Mouse (Mus musculus) cerebellum, adult 18-20 months (tissue): ENCODE results near the gene Grem2.

Experiments used
- DNase-seq, 2 experiments: peaks; one replicate each; pipeline ENCODE4 v3.0.0; 2021

Grem2 gene

GRCm38 (mm10) chr1:174921298-174921955 is at the start of gene Grem2:
Gene Grem2, minus strand, starts transcription at chr1:174921819.
- no peak for DNase-seq

DNA sequence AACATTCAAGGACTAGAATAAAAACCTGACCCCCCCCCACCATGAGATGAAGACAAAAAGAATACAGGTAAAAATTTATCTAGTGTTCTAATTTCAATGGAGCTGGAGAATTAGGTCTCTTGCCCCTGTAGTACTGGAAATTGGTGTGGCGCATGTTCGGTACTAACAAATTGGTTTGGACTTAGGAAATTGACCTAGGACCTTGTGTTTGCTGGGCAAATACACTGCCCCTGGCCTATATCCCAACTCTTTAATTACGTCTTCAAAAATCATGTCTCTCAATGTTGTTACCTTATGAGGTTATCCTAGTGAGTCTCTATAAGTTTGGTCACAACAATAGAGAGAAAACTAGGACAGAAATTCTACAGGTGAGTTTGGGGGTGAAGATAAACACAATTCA is 38.2 kb upstream of the Grem2 start:
- DNase-seq: no peak

- no peak for DNase-seq
Measured at GRCm38 (mm10) chr1:174931003-174931619, 9.5 kb upstream of the Grem2 start.

GRCm38 (mm10) chr1:174929459-174930181 is 8.0 kb upstream of the Grem2 start:
- DNase-seq: no peak

DNA sequence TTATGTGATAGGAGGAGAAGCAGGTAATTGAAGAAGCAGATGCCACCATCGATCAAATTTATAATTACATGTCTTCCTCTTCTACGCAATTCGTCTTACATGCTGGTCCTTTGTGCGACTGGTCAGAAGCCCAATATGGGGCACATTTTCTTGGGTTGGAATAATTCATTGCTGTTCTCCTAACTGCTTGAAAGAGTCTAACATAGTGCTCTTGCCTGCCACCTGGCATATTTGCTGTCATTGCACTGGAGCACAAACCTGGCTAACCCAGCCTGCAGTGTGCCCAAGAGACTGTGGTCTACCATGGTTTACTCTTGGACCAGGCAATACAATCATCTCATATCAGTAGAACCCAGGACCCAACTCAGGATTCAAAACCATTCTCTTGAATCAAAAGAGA is 2.7 kb downstream of the Grem2 start:
- no peak for DNase-seq

DNA sequence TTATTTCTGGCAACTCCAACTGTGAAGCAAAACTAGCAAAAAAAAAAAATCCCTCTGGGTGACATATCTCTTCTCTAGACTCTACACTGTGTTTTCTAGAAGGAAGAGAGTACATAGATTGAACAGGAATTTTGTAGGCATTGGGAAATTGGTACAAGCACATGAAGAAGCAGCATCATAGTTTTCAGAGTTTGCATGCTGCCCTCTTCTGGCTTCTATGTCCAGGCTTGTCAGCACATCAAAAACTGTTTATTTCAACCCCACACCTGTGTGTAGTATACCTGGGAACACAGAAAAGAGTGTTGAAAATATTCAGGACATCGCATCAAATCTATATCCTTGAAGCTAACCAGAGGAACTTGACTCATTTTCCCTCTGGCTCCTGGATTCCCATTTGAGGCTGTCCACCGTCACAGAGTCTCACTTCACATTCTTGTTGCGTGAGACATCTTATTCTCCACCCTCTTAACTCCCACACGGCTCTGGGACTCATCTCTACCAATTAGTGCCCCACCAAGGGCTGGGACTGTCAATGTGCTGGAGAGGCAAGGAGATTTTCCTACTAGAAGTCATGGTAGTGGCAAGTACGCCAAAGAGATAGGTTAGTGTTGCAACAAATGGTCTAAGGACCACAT is 3.3 kb downstream of the Grem2 start:
- DNase-seq: no peak

- no peak for DNase-seq
Measured at GRCm38 (mm10) chr1:174909834-174910233, 11.8 kb downstream of the Grem2 start.

DNA sequence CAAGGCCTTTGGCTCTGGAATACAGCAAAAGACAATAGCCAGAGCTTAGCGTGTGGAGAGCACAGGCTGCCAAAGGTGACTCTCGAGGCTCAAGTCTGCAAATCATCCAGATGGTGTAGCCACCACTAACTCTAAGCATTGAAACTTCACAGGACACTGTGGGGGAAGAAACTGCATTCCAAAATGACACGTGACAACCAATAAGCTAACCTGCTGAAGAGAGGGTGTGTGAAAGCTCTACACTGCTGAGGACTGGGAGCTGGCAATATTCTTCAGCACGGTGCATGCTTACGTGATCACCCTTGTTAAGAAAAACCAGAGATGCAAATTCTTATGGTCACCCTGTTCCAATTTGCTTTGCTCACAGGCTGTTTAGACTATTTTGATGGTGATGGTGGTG is 13.4 kb downstream of the Grem2 start:
- DNase-seq: no peak

DNA sequence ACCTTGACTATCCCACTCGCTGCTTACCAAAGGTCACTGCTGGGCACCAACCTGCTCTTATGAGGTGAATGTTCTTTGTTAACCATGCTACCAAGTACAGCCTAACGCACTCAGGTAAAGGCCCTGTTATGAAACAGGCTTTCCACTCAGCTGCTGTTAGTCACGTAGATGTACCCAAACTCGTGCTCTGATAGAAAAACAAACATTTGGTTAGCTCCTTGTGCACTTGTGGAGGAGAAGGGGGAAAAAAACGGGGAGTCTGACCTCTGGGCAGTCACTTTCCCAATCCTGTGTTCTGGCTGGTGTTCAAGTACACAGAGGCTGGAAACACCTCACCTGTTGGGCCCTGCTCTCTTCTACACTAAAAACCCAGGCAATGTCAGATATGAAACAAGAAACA is 14.0 kb downstream of the Grem2 start:
- no peak for DNase-seq

DNA sequence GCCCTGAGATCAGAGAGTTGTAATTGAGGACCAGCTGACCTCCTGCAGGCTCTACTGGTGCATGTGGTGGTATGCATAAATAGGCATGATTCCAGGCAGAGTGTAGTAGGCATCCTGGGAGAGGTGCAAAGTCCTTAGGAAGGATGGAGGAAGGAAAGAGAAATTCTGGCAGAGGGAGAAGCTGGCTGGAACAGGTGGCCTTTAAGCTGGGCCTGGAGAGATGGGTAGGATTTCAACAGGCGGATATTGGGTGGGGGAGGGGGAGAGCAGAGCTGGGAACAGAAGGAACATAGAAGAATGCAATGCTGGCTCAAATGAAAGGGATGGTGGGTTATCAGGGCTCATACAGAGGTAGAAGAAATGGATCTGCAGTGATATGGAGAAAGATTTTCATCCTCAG is 18.9 kb downstream of the Grem2 start:
- no peak for DNase-seq

DNA sequence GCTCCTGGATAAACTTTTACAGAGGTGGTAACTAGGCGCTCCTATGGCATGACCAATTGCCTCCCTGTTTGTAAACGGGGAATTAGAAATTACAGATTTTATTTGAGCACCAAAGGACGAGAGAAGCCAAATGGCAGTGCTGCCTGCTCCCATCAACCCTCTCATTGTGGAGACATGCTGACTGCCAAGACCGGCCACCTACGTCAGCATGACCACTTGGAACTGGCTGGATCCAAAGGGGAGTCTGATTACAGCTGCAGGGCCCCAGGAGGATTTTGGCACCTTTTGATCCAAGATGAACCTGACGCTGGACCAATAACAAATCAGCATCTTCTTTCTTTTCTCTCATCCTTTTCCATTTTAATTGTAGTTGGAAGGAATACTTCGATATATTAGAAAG is 29.1 kb downstream of the Grem2 start:
- DNase-seq: no peak

DNA sequence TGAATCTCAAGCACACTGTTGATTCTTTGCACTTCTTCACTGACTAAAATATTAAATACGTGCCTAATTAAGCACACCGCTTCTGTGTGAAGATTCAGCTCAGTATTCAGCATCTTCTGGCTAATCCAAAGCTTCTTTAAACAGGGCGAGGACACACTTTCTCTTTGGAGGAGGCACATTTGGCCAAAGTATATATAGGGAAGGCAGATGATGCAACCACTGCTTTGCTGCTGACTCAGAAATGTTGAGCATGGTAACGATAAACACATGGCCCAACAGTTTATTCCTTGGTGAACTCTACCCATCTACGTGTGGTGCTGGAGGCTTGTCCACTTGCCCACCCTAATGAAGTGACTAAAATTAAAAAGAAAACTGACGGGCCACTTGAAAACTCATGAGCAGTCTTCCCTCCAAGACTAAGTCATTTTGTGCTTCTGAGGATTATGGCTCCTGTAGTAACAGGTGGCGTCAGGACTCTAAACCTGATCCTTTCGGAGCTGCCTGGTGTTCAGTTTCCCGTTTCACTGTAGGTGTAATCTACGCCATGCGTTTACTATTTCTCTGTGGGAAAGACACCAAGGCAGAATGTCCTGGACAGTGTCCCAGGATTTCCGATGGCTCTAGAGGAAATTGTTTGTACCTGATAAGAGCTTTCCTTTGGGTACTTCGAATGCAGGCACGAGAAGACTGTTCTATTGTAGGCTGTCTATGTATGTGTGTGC is 32.8 kb downstream of the Grem2 start:
- no peak for DNase-seq

DNA sequence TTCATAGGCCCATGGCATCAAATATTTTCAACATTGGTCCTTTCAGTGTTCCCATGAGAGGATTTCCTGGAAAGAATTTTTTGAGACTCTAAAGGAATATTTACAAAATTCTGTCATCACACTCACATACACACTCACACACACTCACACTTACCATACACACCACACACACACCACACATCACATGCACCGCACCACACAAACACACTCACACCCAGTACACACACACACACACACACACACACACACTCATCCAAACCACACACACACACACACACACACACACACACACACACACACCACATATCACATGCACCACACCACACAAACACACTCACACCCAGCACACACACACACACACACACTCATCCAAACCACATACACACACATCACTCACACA is 33.5 kb downstream of the Grem2 start:
- DNase-seq: no peak

DNA sequence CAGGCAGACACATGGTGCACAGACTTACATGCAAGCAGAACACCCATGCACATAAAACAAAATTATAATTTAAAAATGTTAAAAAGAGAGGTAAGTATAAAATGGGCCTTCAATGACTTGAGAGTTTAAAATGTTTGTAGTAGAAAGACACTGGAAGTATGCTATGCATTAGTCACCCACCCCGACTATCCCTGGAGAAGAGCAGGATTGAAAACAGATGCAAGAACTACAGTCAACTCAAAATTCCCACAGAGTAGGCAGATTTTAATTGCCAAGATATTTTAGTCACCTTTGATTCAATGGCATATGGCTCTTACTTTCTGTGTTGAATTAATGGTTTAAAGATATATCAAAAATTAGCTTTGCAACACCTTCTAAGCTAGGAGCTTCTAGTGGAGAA is 39.1 kb downstream of the Grem2 start:
- no peak for DNase-seq

DNA sequence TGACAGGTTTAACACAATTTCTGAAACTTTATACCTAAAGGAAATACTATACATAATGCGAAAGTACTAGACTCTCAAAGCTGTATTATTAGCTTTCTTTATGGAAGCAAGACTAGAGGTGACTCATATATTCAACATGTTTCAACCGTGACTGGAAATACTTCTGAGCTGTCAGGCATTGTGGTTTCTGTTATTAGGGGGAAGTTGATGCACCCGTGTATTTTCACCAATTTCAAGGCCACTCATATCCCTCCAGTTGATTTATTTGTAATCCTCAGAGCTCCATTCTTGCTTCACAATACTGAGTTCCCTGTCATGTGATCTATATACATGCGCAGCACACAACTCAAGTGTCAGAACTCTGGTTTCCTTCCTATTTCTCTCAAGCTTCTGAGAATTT is 46.4 kb downstream of the Grem2 start:
- no peak for DNase-seq

GRCm38 (mm10) chr1:174860407-174861118 is 61.1 kb downstream of the Grem2 start:
- no peak for DNase-seq

DNA sequence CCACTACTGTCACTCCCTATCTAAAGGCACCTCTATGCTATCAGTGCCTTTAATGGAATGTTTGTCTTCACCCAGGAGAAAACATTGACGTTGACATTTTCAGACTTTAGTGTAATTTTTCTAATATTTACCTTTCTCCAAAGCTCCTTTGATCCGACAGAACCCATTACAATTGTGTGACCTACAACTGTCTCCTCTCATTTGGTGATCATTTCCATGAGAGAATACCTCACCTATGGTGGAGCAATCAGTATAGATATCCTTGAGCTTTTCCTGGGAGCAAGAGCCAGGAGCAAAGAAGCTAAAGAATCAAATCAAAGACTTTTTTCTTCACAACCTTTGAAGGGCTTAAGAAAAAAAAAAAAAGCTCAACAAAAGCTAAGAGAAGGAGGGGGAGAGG is 65.4 kb downstream of the Grem2 start:
- no peak for DNase-seq

- no peak for DNase-seq
Measured at GRCm38 (mm10) chr1:174844786-174845185, 76.8 kb downstream of the Grem2 start.

GRCm38 (mm10) chr1:174836861-174837260 is 84.8 kb downstream of the Grem2 start:
- no peak for DNase-seq

DNA sequence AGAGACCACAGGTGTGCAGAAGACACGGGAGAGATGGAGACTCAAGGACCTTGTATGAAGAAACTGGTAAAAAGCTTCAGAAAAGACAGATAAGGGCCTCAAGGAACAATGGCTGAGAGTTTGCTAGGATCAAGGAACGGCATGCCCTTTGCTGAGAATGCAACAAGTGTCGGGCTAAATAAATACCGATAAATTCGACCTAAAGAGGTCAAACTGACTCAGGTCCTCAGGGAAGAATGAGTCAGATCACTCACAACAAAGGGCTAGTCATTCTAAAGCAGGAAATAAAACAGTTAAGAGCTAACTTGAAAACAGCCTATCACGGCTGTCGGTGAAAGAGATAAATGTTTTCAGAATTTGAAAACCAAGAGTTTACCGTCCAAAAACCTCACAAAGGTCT is 95.1 kb downstream of the Grem2 start:
- DNase-seq: no peak

DNA sequence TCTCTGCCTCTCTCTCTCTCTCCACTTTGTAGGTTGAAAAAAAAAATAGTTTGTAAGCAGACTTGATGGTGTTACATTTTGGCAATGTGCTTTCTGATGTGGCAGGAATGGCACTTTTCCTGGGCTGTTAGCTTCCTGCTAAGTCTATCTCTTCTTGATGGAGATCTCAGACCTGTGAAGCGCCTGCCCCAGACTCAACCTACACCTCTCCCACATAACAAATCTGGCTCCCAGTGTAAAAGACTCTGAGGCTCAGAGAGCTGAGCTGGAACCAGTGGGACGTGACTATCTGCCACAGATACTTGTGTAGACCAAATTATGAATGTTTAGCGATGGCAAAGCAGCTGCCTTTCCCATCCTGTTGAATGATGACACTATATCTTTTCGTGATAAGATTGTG is 109.8 kb downstream of the Grem2 start:
- DNase-seq: no peak

DNA sequence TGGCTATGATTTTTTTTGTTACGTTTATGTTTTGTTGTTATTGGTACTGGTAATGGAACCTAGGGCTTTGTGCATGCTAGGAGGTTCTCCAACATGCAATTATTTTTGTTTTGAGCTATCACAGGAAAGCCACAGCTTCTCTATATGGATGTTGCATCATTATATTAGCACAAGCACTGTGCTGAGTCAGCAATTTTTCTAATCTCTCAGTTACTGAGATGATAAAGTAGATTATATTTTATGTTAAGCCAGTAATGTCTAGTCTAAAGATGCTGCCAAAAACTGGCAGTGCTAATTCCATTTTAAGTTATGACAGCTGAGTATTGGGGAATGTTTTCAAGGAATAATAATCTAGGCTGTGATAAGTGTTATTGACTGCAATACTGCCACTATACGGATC is 133.0 kb downstream of the Grem2 start:
- DNase-seq: no peak
